Mouse (Mus musculus) erythroblast, embryonic 14.5 days (primary cell): ENCODE data around the gene Syngr1.

ENCODE experiments used
- GATA1 ChIP-seq: IDR thresholded peaks from 2 replicates; pipeline ENCODE4 v1.6.1; 2012; ENCODE audit warnings: low read length, inconsistent platforms, mixed read lengths
- TAL1 ChIP-seq: IDR thresholded peaks from 3 replicates; pipeline ENCODE4 v1.6.1; 2012; ENCODE audit warnings: low read length, inconsistent platforms, mixed read lengths

- TF ChIP-seq TAL1 (no peak), GATA1 (no peak)
Measured at GRCm38 (mm10) chr15:80064965-80065364, 26.2 kb upstream of the Syngr1 start.
